Mouse (Mus musculus) hindbrain, embryonic 13.5 days (tissue): ENCODE measurements around the gene Hoxa10. TPM values are rescaled to one million over a fixed set of nuclear protein-coding genes. Genes with fewer than 3 reads are reported as not detected.

Experiments used
- ATAC-seq: fragments of 200-750 bp; cut with Nextera tagmentation; 2 replicates; pipeline ENCODE4 v1.8.0; 2017; ENCODE audit warnings: moderate TSS enrichment; ENCODE audit not compliant: low FRiP score
- H3K27ac ChIP-seq: fragments of 300-500 bp; sonication (generic); 2 replicates; pipeline ENCODE4 v1.5.1; 2015; ENCODE audit warnings: inconsistent platforms, mild to moderate bottlenecking, moderate library complexity
- H3K27me3 ChIP-seq: fragments of 300-500 bp; sonication (generic); 2 replicates; pipeline ENCODE4 v1.6.1; 2015; ENCODE audit warnings: mild to moderate bottlenecking, inconsistent platforms
- H3K36me3 ChIP-seq: fragments of 300-500 bp; sonication (generic); 2 replicates; pipeline ENCODE4 v1.6.1; 2015; ENCODE audit warnings: mild to moderate bottlenecking, inconsistent platforms
- H3K4me1 ChIP-seq: fragments of 300-500 bp; sonication (generic); replicated peaks from 2 replicates; pipeline ENCODE4 v1.6.1; 2015; ENCODE audit warnings: inconsistent platforms
- H3K4me2 ChIP-seq: fragments of 300-500 bp; sonication (generic); 2 replicates; pipeline ENCODE4 v1.6.1; 2015; ENCODE audit warnings: inconsistent platforms, mild to moderate bottlenecking, moderate library complexity
- H3K4me3 ChIP-seq: fragments of 300-500 bp; sonication (generic); 2 replicates; pipeline ENCODE4 v1.5.1; 2015; ENCODE audit warnings: mild to moderate bottlenecking, inconsistent platforms
- H3K9ac ChIP-seq: fragments of 300-500 bp; sonication (generic); 2 replicates; pipeline ENCODE4 v1.6.1; 2015; ENCODE audit warnings: mild to moderate bottlenecking, inconsistent platforms
- H3K9me3 ChIP-seq: fragments of 300-500 bp; sonication (generic); 2 replicates; pipeline ENCODE4 v1.6.1; 2016; ENCODE audit warnings: inconsistent platforms
- WGBS: fragments of 180-500 bp; shearing (Covaris S2); methylation state at CpG from one replicate; pipeline ENCODE4 v1.1.7; 2015; 5-methylcytosine and 5-hydroxymethylcytosine counted together
- polyA plus RNA-seq: library from polyadenylated mRNA; unstranded; fragments of >200 nt; fragmentation: Nextera tagmentation; extraction: Ambion mirVana; gene quantifications from 2 replicates; pipeline ENCODE4 v1.2.1, GENCODE M21; 2015

Hoxa10 gene
- polyA plus RNA-seq, 1 experiment from 2014 or later: 0.22 TPM

GRCm38 (mm10) chr6:52231885-52232567, 8.6 kb downstream of the Hoxa10 start:
- Histone ChIP-seq H3K4me2 (no peak overlapping the region), H3K9ac (no peak overlapping the region), H3K4me1 (no peaks in the 10 kb centered on the region), H3K9me3 (no peaks in the 10 kb centered on the region), H3K27me3 (peaks cover 94% of the 10 kb centered on the region), H3K4me3 (no peak overlapping the region), H3K27ac (no peak overlapping the region), H3K36me3 (no peaks in the 10 kb centered on the region)
- no peak for ATAC-seq
- under 1% methylated on average over 18 of the region's 18 CpGs for WGBS

DNA sequence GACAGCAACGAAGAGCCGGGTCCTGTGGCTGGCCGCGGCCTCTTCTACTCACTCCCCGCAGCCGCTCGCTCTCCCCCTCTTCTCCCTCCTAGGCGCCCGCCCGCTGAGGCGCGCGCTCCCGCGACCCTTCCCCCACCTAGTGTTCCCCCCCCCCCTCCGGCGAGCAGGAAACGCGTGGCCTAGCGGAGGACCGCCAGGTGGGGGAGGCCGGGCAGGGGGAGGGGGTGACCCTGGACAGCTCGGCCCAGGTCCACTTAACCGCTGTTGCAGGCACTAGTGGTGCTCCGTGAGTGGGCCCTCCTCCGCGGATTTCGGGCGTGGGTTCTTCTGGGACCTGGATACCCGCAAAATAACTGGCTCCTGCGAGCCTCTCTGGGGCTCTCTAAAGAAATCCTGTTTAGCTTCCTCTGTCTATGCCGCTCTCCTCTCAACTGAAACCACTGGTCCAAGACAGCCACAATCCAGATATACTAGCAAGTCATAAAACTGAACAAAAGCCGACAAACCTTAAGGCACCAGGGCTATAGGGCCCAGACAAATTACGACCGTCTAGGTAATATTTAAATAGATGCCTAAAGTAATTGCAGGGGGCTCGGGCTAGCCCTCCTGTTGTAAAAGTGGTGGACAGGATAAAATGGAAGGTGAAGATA, 10.0 kb downstream of the Hoxa10 start, which contains the start of gene Hoxa9:
TSS of gene Hoxa9 (minus strand) at position 574 of the 650 bp plus-strand sequence.
- ATAC-seq: no peak
- H3K27ac ChIP-seq: no peak within 1 kb of the TSS

DNA sequence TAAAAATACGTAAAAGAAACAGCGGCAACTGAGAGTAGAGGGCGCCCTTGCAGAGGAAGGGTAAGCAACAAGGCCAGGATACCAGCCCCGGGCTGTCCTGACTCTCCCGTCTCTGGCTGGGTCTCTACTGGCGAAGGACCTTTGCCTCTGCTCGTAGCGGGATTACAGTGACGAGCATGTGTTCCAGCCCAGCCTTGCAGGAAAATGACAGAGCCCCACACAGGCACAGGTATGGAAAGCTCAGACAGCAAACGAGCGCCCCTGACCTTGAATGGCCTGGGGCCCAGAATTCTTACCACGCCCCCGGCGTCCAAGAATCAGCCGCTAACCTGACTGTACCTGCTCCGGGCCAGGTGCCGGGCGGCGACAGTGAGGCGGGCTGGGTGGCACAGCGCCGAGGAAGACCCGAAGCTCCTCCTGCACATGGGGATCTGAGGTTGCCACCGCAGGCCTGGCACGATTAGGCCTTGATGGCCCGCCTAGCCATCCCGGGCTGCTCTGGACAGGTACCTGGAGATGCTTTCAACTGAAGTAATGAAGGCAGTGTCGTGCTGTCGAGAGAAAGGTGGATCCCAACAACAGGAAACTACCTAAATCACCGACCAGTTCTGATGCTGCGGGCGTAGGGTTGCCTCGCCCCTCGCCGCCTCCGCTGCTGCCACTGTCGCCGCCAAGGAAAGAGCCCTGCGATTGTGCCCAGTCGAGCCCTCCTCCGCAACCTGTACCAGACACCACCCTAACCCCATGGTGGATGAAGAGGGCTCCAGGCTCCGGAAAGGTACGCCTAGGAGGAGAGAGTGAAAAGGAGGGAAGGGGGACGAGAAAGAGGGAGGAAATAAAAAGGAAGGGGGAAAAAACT, 10.9 kb downstream of the Hoxa10 start:
- WGBS: 1% methylated on average over 44 of the region's 44 CpGs
- H3K9ac ChIP-seq: no peak overlapping the region
- no peak for ATAC-seq
- H3K4me2 ChIP-seq: no peak overlapping the region
- H3K27me3 ChIP-seq: peaks cover 94% of the 10 kb centered on the region
- no peak overlapping the region for H3K27ac ChIP-seq
- no peaks in the 10 kb centered on the region for H3K4me1 ChIP-seq
- H3K4me3 ChIP-seq: no peak overlapping the region
- H3K36me3 ChIP-seq: no peaks in the 10 kb centered on the region
- no peaks in the 10 kb centered on the region for H3K9me3 ChIP-seq

More for the DNA sequence above, 10.0 kb downstream of the Hoxa10 start, which contains the start of gene Hoxa9:
- Histone ChIP-seq H3K4me2 (no peak within 1 kb of the TSS), H3K27me3 (peaks cover 94% of the 10 kb centered on the region), H3K36me3 (no peaks in the 10 kb centered on the region), H3K9me3 (no peaks in the 10 kb centered on the region), H3K4me1 (no peaks in the 10 kb centered on the region), H3K4me3 (no peak within 1 kb of the TSS), H3K9ac (no peak within 1 kb of the TSS)
- WGBS: 1% methylated on average over 23 of the region's 36 CpGs

DNA sequence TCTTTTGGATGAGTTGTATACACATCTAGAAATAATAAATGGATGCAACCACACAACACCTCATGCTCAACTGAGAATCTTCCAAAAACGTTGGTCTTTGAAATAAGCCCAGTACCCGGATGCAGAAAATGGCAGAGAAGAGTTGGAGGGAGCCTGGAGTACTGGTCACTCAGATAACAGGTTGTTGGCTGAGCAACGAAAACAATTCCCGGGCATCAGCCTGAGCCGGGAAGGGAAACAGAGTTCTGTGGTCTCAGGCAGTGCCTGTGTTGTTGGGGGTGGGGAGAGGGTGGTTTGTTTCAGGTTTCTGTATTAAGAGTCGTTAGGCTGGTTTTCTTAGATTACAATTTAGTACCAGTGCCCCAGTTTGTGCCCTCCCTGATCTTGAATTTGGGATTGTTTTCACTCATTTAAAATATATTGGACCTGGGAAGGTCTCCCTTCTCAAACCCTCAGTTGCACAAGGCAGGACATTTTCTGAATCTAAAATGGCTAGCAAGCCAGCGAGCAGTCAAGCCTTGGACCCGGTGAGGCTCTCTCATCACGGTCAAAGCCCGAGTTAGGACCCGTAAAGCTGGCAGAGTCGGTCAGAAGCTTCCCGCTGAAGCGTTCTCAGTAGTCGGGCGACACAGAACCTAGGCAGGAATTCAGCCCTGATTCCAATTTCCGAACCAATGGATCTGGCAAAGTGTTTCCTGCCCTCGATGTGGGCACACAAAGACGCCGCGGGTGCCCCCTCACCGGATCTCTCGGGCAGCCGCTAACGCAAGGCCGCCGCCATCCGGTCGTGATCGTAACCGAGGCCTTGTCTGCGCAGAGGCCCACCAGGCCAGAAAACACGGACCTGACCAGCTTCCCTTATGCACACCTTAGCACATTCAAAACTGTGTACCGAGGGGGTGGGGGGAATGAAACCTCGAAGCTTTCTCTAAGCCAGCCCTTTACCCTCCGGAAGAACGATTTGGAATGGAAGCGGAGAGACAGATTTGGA, 11.9 kb downstream of the Hoxa10 start:
- no peaks in the 10 kb centered on the region for H3K9me3 ChIP-seq
- no peak for ATAC-seq
- H3K9ac ChIP-seq: no peak overlapping the region
- 1% methylated on average over 38 of the region's 38 CpGs for WGBS
- no peak overlapping the region for H3K4me2 ChIP-seq
- peaks cover 94% of the 10 kb centered on the region for H3K27me3 ChIP-seq
- no peak overlapping the region for H3K4me3 ChIP-seq
- H3K27ac ChIP-seq: no peak overlapping the region
- no peaks in the 10 kb centered on the region for H3K36me3 ChIP-seq
- no peaks in the 10 kb centered on the region for H3K4me1 ChIP-seq

GRCm38 (mm10) chr6:52227470-52228222, 13.0 kb downstream of the Hoxa10 start:
- Histone ChIP-seq H3K36me3 (no peaks in the 10 kb centered on the region), H3K9me3 (no peaks in the 10 kb centered on the region), H3K9ac (no peak overlapping the region), H3K4me3 (no peak overlapping the region), H3K27ac (no peak overlapping the region), H3K4me2 (no peak overlapping the region), H3K27me3 (peaks cover 94% of the 10 kb centered on the region), H3K4me1 (no peaks in the 10 kb centered on the region)
- 3% methylated on average over 11 of the region's 11 CpGs for WGBS
- ATAC-seq: no peak

- Histone ChIP-seq H3K9me3 (no peaks in the 10 kb centered on the region), H3K27me3 (peaks cover 94% of the 10 kb centered on the region), H3K4me1 (peaks cover 2% of the 10 kb centered on the region), H3K4me3 (no peak overlapping the region), H3K9ac (no peak overlapping the region), H3K36me3 (no peaks in the 10 kb centered on the region), H3K27ac (no peak overlapping the region), H3K4me2 (no peak overlapping the region)
- 2% methylated on average over 26 of the region's 26 CpGs for WGBS
- ATAC-seq: no peak
Observed at GRCm38 (mm10) chr6:52226569-52227257, 13.9 kb downstream of the Hoxa10 start.

DNA sequence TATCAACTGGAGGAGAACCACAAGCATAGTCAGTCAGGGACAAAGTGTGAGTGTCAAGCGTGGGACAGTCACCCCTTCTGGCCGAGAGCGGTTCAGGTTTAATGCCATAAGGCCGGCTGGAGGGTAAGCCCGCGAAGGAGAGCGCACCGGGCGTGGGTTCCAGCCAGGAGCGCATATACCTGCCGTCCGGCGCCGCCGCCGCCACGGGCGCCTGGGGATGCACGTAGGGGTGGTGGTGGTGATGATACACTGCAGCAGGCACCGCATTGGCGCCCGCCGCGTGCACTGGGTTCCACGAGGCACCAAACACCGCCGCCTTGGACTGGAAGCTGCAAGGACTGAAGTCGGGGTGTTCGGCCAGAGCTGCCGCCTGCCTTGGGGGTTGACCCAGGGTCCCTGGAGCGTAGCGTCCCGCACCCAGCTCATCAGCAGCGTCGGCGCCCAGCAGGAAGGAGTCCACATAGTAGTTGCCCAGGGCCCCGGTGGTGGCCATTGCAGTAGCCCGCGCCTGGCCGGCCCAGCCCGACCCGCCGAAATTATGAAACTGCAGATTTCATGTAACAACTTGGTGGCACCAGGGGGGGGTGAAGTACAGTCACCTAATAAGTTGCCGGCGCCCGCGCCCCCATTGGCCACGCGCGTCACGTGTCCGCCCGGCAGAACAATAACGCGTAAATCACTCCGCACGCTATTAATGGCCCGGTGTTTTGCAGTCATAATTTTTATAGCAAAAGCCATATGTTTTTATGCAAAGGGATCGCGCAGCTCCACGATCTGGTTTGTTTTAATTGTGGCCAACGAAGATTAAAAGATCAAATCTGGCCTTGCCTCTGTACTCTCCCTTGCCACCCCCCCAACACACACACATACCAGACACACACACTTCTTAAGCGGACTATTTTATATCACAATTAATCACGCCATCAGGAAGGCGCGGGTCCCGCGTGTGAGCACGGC, 14.8 kb downstream of the Hoxa10 start:
- no peak for ATAC-seq
- no peak overlapping the region for H3K4me2 ChIP-seq
- H3K36me3 ChIP-seq: no peaks in the 10 kb centered on the region
- H3K9ac ChIP-seq: no peak overlapping the region
- no peaks in the 10 kb centered on the region for H3K9me3 ChIP-seq
- peaks cover 98% of the 10 kb centered on the region for H3K27me3 ChIP-seq
- no peak overlapping the region for H3K27ac ChIP-seq
- peak overlapping the region; percentile 8; the same call in 1 of the 2 replicates for H3K4me3 ChIP-seq
- H3K4me1 ChIP-seq: peaks cover 8% of the 10 kb centered on the region
- 3% methylated on average over 68 of the region's 69 CpGs for WGBS

- H3K9me3 ChIP-seq: no peaks in the 10 kb centered on the region
- H3K27me3 ChIP-seq: peaks cover 98% of the 10 kb centered on the region
- no peaks in the 10 kb centered on the region for H3K36me3 ChIP-seq
- H3K4me1 ChIP-seq: peaks cover 8% of the 10 kb centered on the region
- no peak overlapping the region for H3K4me3 ChIP-seq
- H3K27ac ChIP-seq: no peak overlapping the region
- WGBS: 2% methylated on average over 36 of the region's 36 CpGs
- H3K4me2 ChIP-seq: no peak overlapping the region
- ATAC-seq: no peak
- H3K9ac ChIP-seq: no peak overlapping the region
Observed at GRCm38 (mm10) chr6:52224895-52225611, 15.6 kb downstream of the Hoxa10 start.

- 2% methylated on average over 24 of the region's 24 CpGs for whole genome bisulfite sequencing
- no peak for ATAC-seq
- Histone ChIP-seq H3K36me3 (no peaks in the 10 kb centered on the region), H3K9ac (no peak overlapping the region), H3K27ac (no peak overlapping the region), H3K27me3 (peaks cover 98% of the 10 kb centered on the region), H3K4me2 (no peak overlapping the region), H3K4me3 (no peak overlapping the region; the same call in 1 of the 2 replicates), H3K4me1 (peaks cover 8% of the 10 kb centered on the region), H3K9me3 (no peaks in the 10 kb centered on the region)
Observed at GRCm38 (mm10) chr6:52223939-52224760, 16.5 kb downstream of the Hoxa10 start.
